Mouse (Mus musculus): ENCODE data around the gene Ushbp1.

GRCm38 (mm10) chr8:71367529-71368176, 27.9 kb downstream of the Ushbp1 start:
- TF ChIP-seq CTCF (IDR thresholded peaks at IDR 0.05; ENCODE audit: insufficient read depth, low read depth, low read length) (no peak), POLR2A (IDR thresholded peaks at IDR 0.05; ENCODE audit: insufficient read depth, low read depth, low read length) (no peak)

Data from olfactory bulb, adult 2 months (tissue).